Mouse (Mus musculus): ENCODE data around the gene Nufip1. TPM values are rescaled to one million over a fixed set of nuclear protein-coding genes. Genes with fewer than 3 reads are reported as not detected.

Gene Nufip1
- polyA plus RNA-seq, 1 experiment: 2.1 TPM

GRCm38 (mm10) chr14:76171285-76171684 is 60.6 kb downstream of the Nufip1 start:
- no peak for DNase-seq (ENCODE audit: low read depth, low spot score)
- WGBS: 71% methylated on average over 8 of the region's 8 CpGs

GRCm38 (mm10) chr14:76174328-76174727 is 63.6 kb downstream of the Nufip1 start:
- no peak for DNase-seq (ENCODE audit: low read depth, low spot score)
- 89% methylated on average over 7 of the region's 7 CpGs for WGBS

- DNase-seq (ENCODE audit: low read depth, low spot score): no peak
- WGBS: 38% methylated on average over 5 of the region's 5 CpGs
Observed at GRCm38 (mm10) chr14:76175808-76176207, 65.1 kb downstream of the Nufip1 start.

- no peak for DNase-seq (ENCODE audit: low read depth, low spot score)
- 96% methylated on average over 9 of the region's 9 CpGs for WGBS
Observed at GRCm38 (mm10) chr14:76177230-76177629, 66.5 kb downstream of the Nufip1 start.

- 81% methylated on average over 2 of the region's 2 CpGs for WGBS
- no peak for DNase-seq (ENCODE audit: low read depth, low spot score)
Observed at GRCm38 (mm10) chr14:76178447-76178846, 67.8 kb downstream of the Nufip1 start.

DNA sequence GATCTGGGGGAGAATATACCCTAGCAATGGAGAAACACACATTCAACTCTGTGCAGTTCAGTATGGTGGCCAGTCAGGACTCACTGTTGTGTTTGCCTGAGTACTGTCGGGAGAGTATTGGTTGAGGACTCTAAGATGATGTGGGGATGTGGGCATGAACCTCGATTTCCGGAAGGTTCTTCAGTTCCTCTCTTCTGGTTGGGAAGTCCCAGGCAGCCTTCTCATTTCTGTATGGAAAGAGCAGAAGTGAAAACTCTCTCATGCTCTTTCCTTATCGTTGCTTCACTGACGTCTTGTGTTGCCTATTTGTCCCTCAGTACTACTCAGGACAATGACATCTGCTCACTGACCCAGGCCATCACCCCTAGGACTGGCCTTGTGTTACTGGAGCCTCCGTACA is 68.7 kb downstream of the Nufip1 start:
- DNase-seq (ENCODE audit: low read depth, low spot score): no peak
- WGBS: 81% methylated on average over 6 of the region's 6 CpGs

GRCm38 (mm10) chr14:76185358-76185757 is 74.7 kb downstream of the Nufip1 start:
- no peak for DNase-seq (ENCODE audit: low read depth, low spot score)
- WGBS: 40% methylated on average over 5 of the region's 5 CpGs

GRCm38 (mm10) chr14:76186299-76186698 is 75.6 kb downstream of the Nufip1 start:
- DNase-seq (ENCODE audit: low read depth, low spot score): no peak
- WGBS: 56% methylated on average over 4 of the region's 4 CpGs

Other genes starting within 250 kb of the Nufip1 start
- gene Kctd4, start 155.9 kb upstream of the Nufip1 start, polyA plus RNA-seq (2012; rRNA removed): not detected in 2 replicates
- 3.9 and 4.1 TPM in 2 replicates for gene Gtf2f2, start 100.0 kb upstream of the Nufip1 start, polyA plus RNA-seq (2012; rRNA removed)
- gene Gpalpp1, start 131 bp upstream of the Nufip1 start, polyA plus RNA-seq (2012; rRNA removed): 3.3 and 4.0 TPM in 2 replicates

Measured in large intestine, adult 2 months (tissue).